Comparison of ENCODE assay signal across 11 mouse cellular contexts in the genomic region with DNA sequence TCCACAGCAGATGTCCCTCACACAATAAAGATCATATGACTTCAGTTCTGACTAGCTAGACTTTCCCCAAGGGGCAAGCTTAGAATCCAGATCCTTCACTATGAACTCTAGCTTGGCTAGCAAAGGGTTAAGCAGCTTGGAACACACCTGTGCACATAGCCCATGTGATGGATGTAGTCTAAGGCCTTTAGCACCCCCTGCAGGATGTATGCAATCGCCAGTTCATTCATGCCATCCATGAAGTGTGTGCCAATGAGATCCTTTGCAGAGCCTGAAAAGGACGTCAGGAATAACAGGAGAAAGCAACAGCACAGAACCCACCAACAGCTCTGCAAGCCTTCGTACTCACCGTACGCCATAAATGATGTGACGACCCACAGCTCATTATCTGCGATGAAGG. TPM values are rescaled to one million over a fixed set of nuclear protein-coding genes. Genes with fewer than 3 reads are reported as not detected.
DNase-seq lines count a peak whose midpoint lies in the region; ATAC-seq and TF ChIP-seq lines count a peak whose summit lies in the region.
"Had no signal": no experiment of that assay in that cellular context is flagged by ENCODE, and none has a peak within 500 bp of the region (broad histone marks: within the 10 kb centered on the region; RNA-seq: fewer than 3 reads in every experiment).

No protein-coding gene starts in this region.

- no peak for ATAC-seq in kidney, embryonic 14.5 days (ENCODE audit: low FRiP score, low TSS enrichment)

- no peak overlapping the region for H3K4me2 ChIP-seq in kidney, embryonic 14.5 days (replicated peaks; ENCODE audit: low read depth, low read length)

- H3K27ac ChIP-seq in heart, adult 2 months, result no peak overlapping the region
- H3K27ac ChIP-seq in kidney, embryonic 14.5 days (ENCODE audit: low read depth, low read length), result no peak overlapping the region
- H3K27ac ChIP-seq: limb, embryonic 10.5 days had no signal

- 79% methylated on average over 7 of the region's 7 CpGs for WGBS in heart, adult 2 months
- 80% methylated on average over 7 of the region's 7 CpGs for WGBS in kidney, embryonic 14.5 days

- no peaks in the 10 kb centered on the region; the same call in 1 of the 2 replicates for H3K4me1 ChIP-seq in heart, adult 2 months (ENCODE audit: control insufficient read depth, insufficient read depth, low read length)
- H3K4me1 ChIP-seq in kidney, embryonic 14.5 days (ENCODE audit: control insufficient read depth, insufficient read depth, low read length), result no peaks in the 10 kb centered on the region

- intact Hi-C loops in heart, adult 2 months (cut with DNase I), result no loop called here
- intact Hi-C loops in heart, postnatal 25 days (cut with DNase I), result no loop called here

- TF ChIP-seq POLR2A in heart, adult 2 months (IDR thresholded peaks at IDR 0.05; ENCODE audit: insufficient read depth, low read depth, low read length), result no peak

- H3K9ac ChIP-seq in heart, adult 2 months (ENCODE audit: low read depth, low read length), result no peak overlapping the region
- H3K9ac ChIP-seq in kidney, embryonic 14.5 days (ENCODE audit: low read depth, low read length), result no peak overlapping the region

- no peak overlapping the region for H3K4me3 ChIP-seq in heart, adult 2 months
- no peak overlapping the region for H3K4me3 ChIP-seq in kidney, embryonic 14.5 days (ENCODE audit: low read length)
- H3K4me3 ChIP-seq: limb, embryonic 10.5 days had no signal

- H3K27me3 ChIP-seq in heart, adult 2 months (ENCODE audit: control insufficient read depth, insufficient read depth, low read length), result no peaks in the 10 kb centered on the region
- H3K27me3 ChIP-seq in kidney, embryonic 14.5 days (ENCODE audit: control insufficient read depth, insufficient read depth, low read length), result no peaks in the 10 kb centered on the region

- H3K9me3 ChIP-seq in kidney, embryonic 14.5 days (ENCODE audit: control insufficient read depth, low read length), result no peaks in the 10 kb centered on the region
- H3K9me3 ChIP-seq: limb, embryonic 10.5 days had no signal

- H3K79me2 ChIP-seq in heart, adult 2 months (replicated peaks; ENCODE audit: control insufficient read depth, insufficient read depth, low read length), result no peaks in the 10 kb centered on the region

- TF ChIP-seq EP300 in heart, adult 2 months (IDR thresholded peaks at IDR 0.05; ENCODE audit: insufficient read depth, low read depth, low read length), result no peak

- H3K36me3 ChIP-seq in heart, adult 2 months (ENCODE audit: control insufficient read depth, insufficient read depth, low read length), result no peaks in the 10 kb centered on the region
- H3K36me3 ChIP-seq in kidney, embryonic 14.5 days (ENCODE audit: control insufficient read depth, insufficient read depth, low read length), result peaks cover 23% of the 10 kb centered on the region

- peak; percentile 43 for TF ChIP-seq CTCF in heart, adult 2 months (IDR thresholded peaks at IDR 0.05)

- no peak for DNase-seq in heart, adult 2 months
- DNase-seq in heart, postnatal 25 days (ENCODE audit: low spot score), result no peak
- DNase-seq in CD4-positive, CD25-positive, alpha-beta regulatory T cell, adult 2 months (ENCODE audit: low read depth, low spot score), result peak; percentile 89
- DNase-seq in embryo, embryonic 11 days, result peak; percentile 40
- peak; percentile 25 for DNase-seq in retina, postnatal 1 day
- DNase-seq in cerebellum, adult 9-11 months, result no peak
- no peak for DNase-seq in layer of hippocampus, postnatal 25 days (ENCODE audit: extremely low spot score in 1 of 2, low spot score in 1 of 2)

RNA-seq across cellular contexts. Expression of a gene that starts 10.1 kb away (rescaled TPM):
- 1 to 10 TPM; 3.6 to 4.7 TPM for total RNA-seq in heart, adult 2 months (2021)
- 10.0 and 11.5 TPM in 2 replicates for polyA plus RNA-seq in heart, adult 2 months (2012; rRNA removed)
- total RNA-seq in heart, postnatal 25 days (2021), result 1 to 10 TPM; 4.3 to 5.9 TPM
- 216 and 266 TPM in 2 replicates for polyA plus RNA-seq in kidney, embryonic 14.5 days (2014; fragmentation: Nextera tagmentation; extraction: Ambion mirVana)
- 100 to 1,000 TPM; 149 to 156 TPM for total RNA-seq in layer of hippocampus, postnatal 25 days (2021)

RNA-seq across cellular contexts. Expression of a gene that starts 10.2 kb away (rescaled TPM):
- not detected for total RNA-seq in heart, adult 2 months (2021)
- not detected in 2 replicates for polyA plus RNA-seq in heart, adult 2 months (2012; rRNA removed)
- not detected for total RNA-seq in heart, postnatal 25 days (2021)
- not detected in 2 replicates for polyA plus RNA-seq in kidney, embryonic 14.5 days (2014; fragmentation: Nextera tagmentation; extraction: Ambion mirVana)
- not detected for total RNA-seq in layer of hippocampus, postnatal 25 days (2021)
- polyA plus RNA-seq: heart, embryonic 14.5 days; stomach, embryonic 14.5 days had no signal

RNA-seq across cellular contexts. Expression of a gene that starts 31.2 kb away (rescaled TPM):
- 1 to 10 TPM; 6.2 to 7.0 TPM for total RNA-seq in heart, adult 2 months (2021)
- polyA plus RNA-seq in heart, adult 2 months (2012; rRNA removed), result 16.9 and 21.8 TPM in 2 replicates
- total RNA-seq in heart, postnatal 25 days (2021), result 1 to 10 TPM; 6.4 to 6.6 TPM
- polyA plus RNA-seq in kidney, embryonic 14.5 days (2014; fragmentation: Nextera tagmentation; extraction: Ambion mirVana), result 29.1 and 33.5 TPM in 2 replicates
- total RNA-seq in layer of hippocampus, postnatal 25 days (2021), result 10 to 100 TPM; 27.1 to 33.4 TPM

RNA-seq across cellular contexts. Expression of a gene that starts 45.3 kb away (rescaled TPM):
- 10 to 100 TPM; 78.1 to 82.2 TPM for total RNA-seq in heart, adult 2 months (2021)
- polyA plus RNA-seq in heart, adult 2 months (2012; rRNA removed), result 23.7 and 47.4 TPM in 2 replicates
- total RNA-seq in heart, postnatal 25 days (2021), result 10 to 100 TPM; 61.9 to 69.2 TPM
- polyA plus RNA-seq in kidney, embryonic 14.5 days (2014; fragmentation: Nextera tagmentation; extraction: Ambion mirVana), result 39.3 and 60.3 TPM in 2 replicates
- 10 to 100 TPM; 84.9 to 93.9 TPM for total RNA-seq in layer of hippocampus, postnatal 25 days (2021)

RNA-seq across cellular contexts. Expression of a gene that starts 45.9 kb away (rescaled TPM):
- total RNA-seq in heart, adult 2 months (2021), result 10 to 100 TPM; 23.5 to 27.5 TPM
- polyA plus RNA-seq in heart, adult 2 months (2012; rRNA removed), result 6.0 and 11.9 TPM in 2 replicates
- 10 to 100 TPM; 24.5 to 25.7 TPM for total RNA-seq in heart, postnatal 25 days (2021)
- polyA plus RNA-seq in kidney, embryonic 14.5 days (2014; fragmentation: Nextera tagmentation; extraction: Ambion mirVana), result 43.1 and 71.8 TPM in 2 replicates
- total RNA-seq in layer of hippocampus, postnatal 25 days (2021), result 10 to 100 TPM; 64.5 to 74.1 TPM

Comparison
In these comparisons a context has a peak if more than half of its experiments do, and no peak if none do; other contexts are left out.
1. DNase-seq: peak in CD4-positive, CD25-positive, alpha-beta regulatory T cell, adult 2 months (single experiment), embryo, embryonic 11 days (single experiment) and retina, postnatal 1 day (single experiment); none in heart, adult 2 months (0 of 2), heart, postnatal 25 days (single experiment), cerebellum, adult 9-11 months (single experiment) and layer of hippocampus, postnatal 25 days (0 of 2).
2. RNA of a gene that starts 10.1 kb away (total RNA-seq): 149 to 156 TPM in layer of hippocampus, postnatal 25 days; 4.3 to 5.9 TPM in heart, postnatal 25 days and 3.6 to 4.7 TPM in heart, adult 2 months; every median in the first group is over 10 times any median in the second.